Mouse (Mus musculus): ENCODE data around the gene 6330409D20Rik. TPM values are rescaled to one million over a fixed set of nuclear protein-coding genes. Genes with fewer than 3 reads are reported as not detected.

The 6330409D20Rik gene
- polyA plus RNA-seq, 1 experiment from 2014 or later, result 0.28 TPM

DNA sequence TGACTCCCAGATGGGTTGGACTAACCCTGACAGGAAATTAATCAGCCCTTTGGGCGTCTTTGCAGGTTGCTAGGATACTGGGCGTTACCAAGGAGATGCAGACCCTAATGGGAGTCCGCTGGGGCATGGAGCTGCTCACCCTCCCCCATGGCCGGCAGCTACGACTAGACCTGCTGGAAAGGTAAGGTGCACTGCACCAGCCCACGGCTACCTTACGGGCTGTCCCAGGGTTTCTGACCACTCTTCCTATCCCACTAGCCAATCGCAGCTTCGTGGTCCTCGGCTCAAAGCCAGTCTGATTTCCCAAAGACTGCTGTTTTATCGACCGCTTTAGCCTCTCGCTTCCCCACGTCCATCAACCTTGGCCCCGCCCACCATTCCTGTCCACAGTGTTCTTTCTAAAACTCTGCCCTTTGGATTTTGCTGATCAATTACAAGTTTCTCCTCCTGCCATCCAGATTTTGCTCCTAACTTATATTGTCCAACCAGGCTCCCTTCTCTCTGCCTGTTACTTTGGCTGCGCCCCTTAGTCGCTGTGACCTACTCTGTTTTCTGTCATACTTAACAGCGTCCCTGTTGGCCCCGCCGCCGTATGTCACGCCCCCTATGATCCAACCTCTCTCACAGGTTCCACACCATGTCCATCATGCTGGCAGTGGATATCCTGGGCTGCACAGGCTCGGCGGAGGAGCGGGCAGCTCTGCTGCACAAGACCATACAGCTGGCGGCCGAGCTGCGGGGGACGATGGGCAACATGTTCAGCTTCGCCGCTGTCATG, 10.3 kb upstream of the 6330409D20Rik start:
- H3K4me1 ChIP-seq, result peaks cover 21% of the 10 kb centered on the region
- DNase-seq (ENCODE audit: low spot score), result peak; percentile 92
- H3K4me3 ChIP-seq, result peak overlapping the region; percentile 60
- H3K27ac ChIP-seq, result peak overlapping the region; percentile 60
- 9% methylated on average over 31 of the region's 31 CpGs for WGBS
- peaks cover 60% of the 10 kb centered on the region for H3K36me3 ChIP-seq
- peaks cover 24% of the 10 kb centered on the region for H3K27me3 ChIP-seq (ENCODE audit: insufficient read depth, poor library complexity, severe bottlenecking)
- no peaks in the 10 kb centered on the region for H3K9me3 ChIP-seq

DNA sequence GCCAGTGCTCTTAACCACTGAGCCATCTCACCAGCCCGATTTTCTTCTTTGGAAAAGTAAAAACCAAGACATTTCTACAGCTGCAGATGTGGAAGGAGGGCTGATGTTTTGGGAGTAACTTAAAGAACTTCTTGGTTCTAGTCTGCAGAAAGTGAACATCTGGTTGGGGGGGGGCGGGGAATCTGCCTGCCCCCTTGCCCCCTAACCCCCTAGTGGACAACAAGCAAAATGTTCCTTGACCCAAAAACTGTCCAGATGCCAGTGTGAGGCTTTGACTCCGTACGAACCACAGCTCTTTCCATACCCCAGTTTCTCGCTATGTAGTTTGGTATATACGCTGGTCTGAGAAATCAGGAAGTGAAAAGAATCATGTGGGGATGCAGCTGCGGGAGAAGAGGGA, 9.4 kb upstream of the 6330409D20Rik start:
- no peak overlapping the region for H3K27ac ChIP-seq
- no peaks in the 10 kb centered on the region for H3K9me3 ChIP-seq
- no peak overlapping the region for H3K4me3 ChIP-seq
- WGBS, result 68% methylated on average over 7 of the region's 7 CpGs
- peaks cover 69% of the 10 kb centered on the region for H3K36me3 ChIP-seq
- peaks cover 33% of the 10 kb centered on the region for H3K27me3 ChIP-seq (ENCODE audit: insufficient read depth, poor library complexity, severe bottlenecking)
- H3K4me1 ChIP-seq, result peaks cover 21% of the 10 kb centered on the region
- DNase-seq (ENCODE audit: low spot score), result no peak

DNA sequence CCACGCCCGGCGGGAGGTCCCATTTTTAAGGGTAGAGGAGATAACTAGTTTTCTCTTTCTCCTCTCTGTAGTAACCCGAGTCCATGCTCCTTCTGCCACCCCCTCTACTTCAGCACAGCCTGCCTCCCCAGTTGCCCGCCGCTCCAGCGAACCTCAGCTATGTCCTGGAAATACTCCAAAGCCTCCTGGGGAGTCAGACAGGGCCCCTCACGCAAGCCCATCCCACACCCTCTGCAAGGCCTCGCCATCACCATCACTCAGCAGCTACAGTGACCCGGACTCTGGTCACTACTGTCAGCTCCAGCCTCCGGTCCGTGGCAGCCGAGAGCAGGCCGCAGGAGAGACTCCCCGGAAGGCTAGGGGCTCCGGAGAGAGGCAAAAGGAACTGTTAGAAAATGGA, 8.3 kb upstream of the 6330409D20Rik start:
- WGBS, result 84% methylated on average over 16 of the region's 16 CpGs
- H3K9me3 ChIP-seq, result no peaks in the 10 kb centered on the region
- H3K27me3 ChIP-seq (ENCODE audit: insufficient read depth, poor library complexity, severe bottlenecking), result peaks cover 29% of the 10 kb centered on the region
- H3K4me1 ChIP-seq, result peaks cover 21% of the 10 kb centered on the region
- DNase-seq (ENCODE audit: low spot score), result no peak
- no peak overlapping the region for H3K27ac ChIP-seq
- no peak overlapping the region for H3K4me3 ChIP-seq
- peaks cover 65% of the 10 kb centered on the region for H3K36me3 ChIP-seq

DNA sequence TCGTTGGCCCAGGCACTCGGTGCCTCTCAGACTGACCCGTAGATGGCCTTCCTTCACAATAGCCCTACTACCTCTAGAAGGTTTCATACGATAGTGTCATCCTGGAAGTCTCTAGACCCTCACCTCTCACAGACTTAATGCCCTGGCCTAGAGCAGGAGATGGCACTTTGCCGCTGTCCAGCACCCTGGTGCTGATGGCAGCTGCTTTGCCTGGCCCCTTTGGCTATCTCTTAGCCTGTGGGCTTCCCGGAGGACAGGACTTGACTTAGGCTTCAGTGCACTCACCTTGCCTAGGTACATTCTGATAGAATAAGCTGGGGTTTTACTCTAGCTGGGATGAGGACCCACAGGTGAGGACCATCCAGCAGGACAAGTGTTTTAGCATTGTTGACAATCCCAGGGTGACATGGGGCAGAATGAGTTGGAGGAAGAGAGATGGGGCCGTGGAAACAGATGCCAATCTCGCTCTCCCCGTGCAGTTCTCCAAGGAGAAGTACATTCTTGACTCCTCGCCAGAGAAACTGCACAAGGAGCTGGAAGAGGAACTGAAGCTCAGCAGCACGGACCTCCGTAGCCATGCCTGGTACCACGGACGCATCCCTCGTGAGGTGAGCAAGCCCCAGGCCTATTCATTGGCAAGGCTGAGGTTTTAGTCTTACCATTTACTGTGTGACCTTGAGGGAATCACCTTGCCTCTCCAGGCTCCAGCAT, 3.6 kb upstream of the 6330409D20Rik start:
- no peaks in the 10 kb centered on the region for H3K9me3 ChIP-seq
- 72% methylated on average over 15 of the region's 15 CpGs for WGBS
- peaks cover 40% of the 10 kb centered on the region for H3K36me3 ChIP-seq
- H3K4me3 ChIP-seq, result no peak overlapping the region
- DNase-seq (ENCODE audit: low spot score), result no peak
- H3K4me1 ChIP-seq, result peaks cover 24% of the 10 kb centered on the region
- peaks cover 67% of the 10 kb centered on the region for H3K27me3 ChIP-seq (ENCODE audit: insufficient read depth, poor library complexity, severe bottlenecking)
- H3K27ac ChIP-seq, result no peak overlapping the region

DNA sequence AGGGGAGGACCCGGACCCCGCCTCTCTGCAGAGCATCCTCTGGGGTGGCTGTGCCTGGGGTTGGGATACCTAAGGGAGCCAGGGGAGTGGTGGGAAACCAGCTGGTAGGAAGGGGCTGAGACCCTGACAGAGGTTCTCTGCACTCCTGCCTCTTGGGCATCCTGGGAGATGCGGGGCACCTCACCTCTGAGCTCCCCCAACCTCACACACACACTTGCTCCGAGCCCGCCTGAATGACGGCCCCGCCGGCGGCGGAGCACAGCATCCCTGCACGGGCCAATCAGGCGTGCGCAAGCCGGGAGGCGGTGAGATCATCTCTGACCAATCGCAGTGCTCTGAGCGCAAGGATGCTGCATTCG, 1.3 kb upstream of the 6330409D20Rik start:
- peak overlapping the region; percentile 82; the same call in 1 of the 2 replicates for H3K27ac ChIP-seq
- H3K4me1 ChIP-seq, result peaks cover 27% of the 10 kb centered on the region
- peaks cover 34% of the 10 kb centered on the region for H3K36me3 ChIP-seq
- H3K4me3 ChIP-seq, result peak overlapping the region; percentile 64
- no peak for DNase-seq (ENCODE audit: low spot score)
- H3K9me3 ChIP-seq, result no peaks in the 10 kb centered on the region
- H3K27me3 ChIP-seq (ENCODE audit: insufficient read depth, poor library complexity, severe bottlenecking), result peaks cover 70% of the 10 kb centered on the region
- 8% methylated on average over 18 of the region's 18 CpGs for WGBS

DNA sequence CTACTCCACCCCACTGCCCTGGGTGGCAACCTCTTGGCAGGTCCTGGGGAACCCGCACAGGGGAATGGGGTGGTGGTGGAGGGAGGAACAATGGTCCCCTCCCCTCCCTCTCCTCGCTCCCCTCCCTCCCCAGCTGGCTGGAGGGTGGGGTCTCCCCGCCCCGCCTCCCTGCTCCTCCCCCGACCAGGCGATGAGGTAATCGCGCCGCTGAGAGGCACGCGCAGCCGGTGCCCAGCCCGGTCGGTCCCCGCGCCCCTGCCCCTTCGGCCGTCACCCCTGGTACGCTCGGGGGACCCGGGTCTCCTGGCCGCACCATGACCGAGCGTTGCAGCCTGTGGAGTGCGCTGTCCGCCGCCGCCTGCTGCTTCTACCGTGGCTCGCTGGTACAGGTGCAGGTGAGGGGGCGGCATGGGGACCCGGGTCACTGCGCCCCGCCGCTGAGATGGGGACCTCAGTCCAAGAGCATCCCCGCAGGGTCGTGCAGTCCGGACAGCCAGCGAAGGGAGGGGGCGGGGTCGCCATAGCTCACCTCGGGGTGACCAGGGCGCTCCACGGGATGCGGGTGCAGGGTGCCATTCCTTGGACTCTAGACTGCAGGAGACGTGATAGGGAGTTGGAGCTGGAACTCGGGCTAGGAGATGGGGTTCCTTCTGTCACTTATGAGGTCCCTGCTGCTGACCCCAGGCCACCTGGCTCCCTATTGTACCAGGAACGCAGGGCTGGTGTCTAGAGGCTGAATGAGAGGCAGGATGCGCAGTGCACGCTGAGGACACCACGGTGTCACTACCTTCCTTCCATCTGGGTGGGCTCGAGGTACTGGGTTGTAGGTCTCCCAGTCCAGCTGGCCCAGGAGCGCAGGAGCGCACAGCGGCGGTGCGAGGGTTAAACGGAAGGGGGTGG, 707 bp upstream of the 6330409D20Rik start:
- Histone ChIP-seq H3K9me3 (no peaks in the 10 kb centered on the region), H3K4me3 (peak overlapping the region; percentile 64), H3K36me3 (peaks cover 29% of the 10 kb centered on the region), H3K27me3 (ENCODE audit: insufficient read depth, poor library complexity, severe bottlenecking) (peaks cover 70% of the 10 kb centered on the region), H3K4me1 (peaks cover 33% of the 10 kb centered on the region), H3K27ac (peak overlapping the region; percentile 82)
- 5% methylated on average over 47 of the region's 58 CpGs for WGBS
- no peak for DNase-seq (ENCODE audit: low spot score)

DNA sequence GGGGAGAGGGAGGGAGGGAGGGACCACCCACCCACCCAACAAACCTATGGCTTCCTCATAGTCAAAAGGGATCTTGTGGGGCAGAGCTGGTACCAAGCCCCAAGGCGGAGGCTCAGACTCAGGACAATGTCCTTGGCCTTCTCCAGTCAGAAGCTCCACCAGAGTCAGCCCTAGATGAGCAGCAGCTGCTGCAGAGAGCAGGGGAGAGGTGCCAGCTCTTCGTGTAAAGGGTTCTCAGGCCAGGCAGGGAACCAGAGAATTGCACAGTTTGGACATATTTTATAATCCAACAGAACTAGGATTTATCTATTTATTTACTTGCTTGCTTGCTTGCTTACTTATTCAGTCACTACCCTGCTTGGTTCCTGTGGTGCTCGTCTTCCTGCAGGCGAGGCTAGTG, 1.5 kb downstream of the 6330409D20Rik start:
- peaks cover 54% of the 10 kb centered on the region for H3K27me3 ChIP-seq (ENCODE audit: insufficient read depth, poor library complexity, severe bottlenecking)
- H3K27ac ChIP-seq, result no peak overlapping the region
- peaks cover 52% of the 10 kb centered on the region for H3K4me1 ChIP-seq
- H3K4me3 ChIP-seq, result no peak overlapping the region
- 71% methylated on average over 4 of the region's 4 CpGs for whole genome bisulfite sequencing
- no peak for DNase-seq (ENCODE audit: low spot score)
- peaks cover 10% of the 10 kb centered on the region; the same call in 1 of the 2 replicates for H3K36me3 ChIP-seq
- no peaks in the 10 kb centered on the region for H3K9me3 ChIP-seq

DNA sequence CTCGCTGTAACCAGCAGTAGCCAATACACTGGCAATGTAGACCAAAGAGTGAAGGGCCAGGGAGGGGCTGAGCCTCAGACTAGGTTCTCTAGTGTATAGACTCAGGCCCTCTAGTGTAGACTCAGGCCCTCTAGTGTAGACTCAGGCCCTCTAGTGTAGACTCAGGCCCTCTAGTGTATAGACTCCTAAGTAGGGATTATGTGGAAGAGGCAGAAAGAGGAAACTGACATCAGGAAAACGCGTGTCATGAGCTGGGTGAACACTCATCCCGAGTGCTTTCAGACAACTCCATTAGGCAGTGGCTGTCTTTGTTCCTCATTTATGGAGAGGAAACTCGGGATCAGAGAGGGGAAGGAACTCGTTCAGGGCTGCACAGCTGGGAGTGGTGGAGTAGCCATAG, 3.8 kb downstream of the 6330409D20Rik start:
- no peak for DNase-seq (ENCODE audit: low spot score)
- peaks cover 59% of the 10 kb centered on the region for H3K4me1 ChIP-seq
- H3K27ac ChIP-seq, result peak overlapping the region; percentile 6; the same call in 1 of the 2 replicates
- peaks cover 33% of the 10 kb centered on the region for H3K27me3 ChIP-seq (ENCODE audit: insufficient read depth, poor library complexity, severe bottlenecking)
- peaks cover 10% of the 10 kb centered on the region; the same call in 1 of the 2 replicates for H3K36me3 ChIP-seq
- 54% methylated on average over 6 of the region's 6 CpGs for WGBS
- H3K4me3 ChIP-seq, result no peak overlapping the region
- H3K9me3 ChIP-seq, result no peaks in the 10 kb centered on the region

DNA sequence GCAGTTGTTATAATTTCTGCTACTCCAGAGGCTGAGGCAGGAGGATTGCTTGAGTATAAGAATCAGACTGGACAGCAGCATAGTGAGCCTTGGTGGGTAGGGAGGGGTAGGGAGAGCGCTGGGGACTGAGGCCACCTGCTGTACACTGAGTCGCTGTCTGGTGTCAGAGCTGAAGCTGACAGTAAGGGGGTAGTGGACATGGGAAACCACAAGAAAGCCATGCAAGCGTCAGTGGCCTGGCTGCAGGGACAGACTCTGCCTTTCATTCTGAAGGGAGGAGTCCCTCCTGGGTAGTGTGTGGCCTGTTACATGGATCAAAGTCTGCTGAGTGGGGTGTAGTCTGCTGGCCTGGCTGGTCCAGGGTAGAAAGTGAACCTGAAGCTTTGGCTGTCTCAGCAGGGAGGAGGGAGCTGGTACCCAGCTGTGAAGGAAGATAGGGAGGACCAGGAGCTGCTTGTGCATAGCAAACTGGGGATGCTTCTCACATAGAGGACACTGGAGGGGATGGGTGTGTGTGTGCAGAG, 4.4 kb downstream of the 6330409D20Rik start:
- DNase-seq (ENCODE audit: low spot score), result no peak
- peaks cover 58% of the 10 kb centered on the region for H3K4me1 ChIP-seq
- H3K27me3 ChIP-seq (ENCODE audit: insufficient read depth, poor library complexity, severe bottlenecking), result peaks cover 29% of the 10 kb centered on the region
- 46% methylated on average over 3 of the region's 3 CpGs for WGBS
- no peaks in the 10 kb centered on the region for H3K9me3 ChIP-seq
- H3K36me3 ChIP-seq, result peaks cover 8% of the 10 kb centered on the region; the same call in 1 of the 2 replicates
- H3K4me3 ChIP-seq, result no peak overlapping the region
- peak overlapping the region; percentile 6; the same call in 1 of the 2 replicates for H3K27ac ChIP-seq

DNA sequence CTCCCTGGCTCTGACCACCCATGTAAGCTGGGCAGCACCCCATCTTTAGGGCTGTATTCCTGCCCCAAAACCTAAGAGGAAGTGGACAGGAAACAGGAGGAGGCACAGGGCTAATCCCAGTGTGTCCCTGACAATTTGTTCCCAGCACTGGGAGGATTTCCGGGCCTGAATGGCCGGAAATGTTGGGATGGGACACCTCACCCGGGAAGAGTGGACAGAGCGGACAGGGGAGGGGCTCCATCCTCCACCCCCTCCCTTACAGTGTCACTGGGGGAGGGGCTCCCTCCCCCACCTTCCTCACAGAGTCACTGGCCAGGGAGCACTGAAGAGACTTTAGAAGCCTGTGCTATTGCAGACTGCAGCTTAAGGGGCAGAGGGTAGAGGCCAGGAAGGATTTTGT, 5.9 kb downstream of the 6330409D20Rik start:
- Histone ChIP-seq H3K36me3 (peaks cover 7% of the 10 kb centered on the region; the same call in 1 of the 2 replicates), H3K4me1 (peaks cover 63% of the 10 kb centered on the region), H3K27me3 (ENCODE audit: insufficient read depth, poor library complexity, severe bottlenecking) (peaks cover 15% of the 10 kb centered on the region), H3K9me3 (no peaks in the 10 kb centered on the region), H3K4me3 (no peak overlapping the region), H3K27ac (peak overlapping the region; percentile 43)
- 41% methylated on average over 4 of the region's 4 CpGs for WGBS
- DNase-seq (ENCODE audit: low spot score), result no peak

DNA sequence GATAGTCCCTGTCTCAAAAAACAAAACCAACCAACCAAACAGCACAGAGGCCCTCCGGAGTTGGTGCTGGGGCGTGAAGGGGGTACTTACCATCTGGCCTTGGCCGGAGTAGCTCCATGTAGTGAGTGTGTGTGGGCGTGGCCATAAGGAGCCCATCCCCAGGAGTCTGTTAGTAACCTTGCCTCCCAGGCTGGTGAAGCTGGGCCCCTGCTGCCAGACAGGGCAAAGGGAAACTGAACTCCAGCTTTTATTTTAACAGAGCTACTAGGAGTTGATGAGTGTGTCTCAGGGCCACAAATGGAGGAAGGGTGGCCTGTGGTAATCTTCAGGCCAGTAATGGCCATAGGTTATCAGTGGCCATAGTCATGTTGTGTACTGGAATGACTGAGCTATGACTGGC, 6.3 kb downstream of the 6330409D20Rik start:
- WGBS, result 32% methylated on average over 4 of the region's 4 CpGs
- peaks cover 11% of the 10 kb centered on the region; the same call in 1 of the 2 replicates for H3K27me3 ChIP-seq (ENCODE audit: insufficient read depth, poor library complexity, severe bottlenecking)
- DNase-seq (ENCODE audit: low spot score), result no peak
- no peaks in the 10 kb centered on the region for H3K9me3 ChIP-seq
- H3K4me3 ChIP-seq, result no peak overlapping the region
- H3K27ac ChIP-seq, result peak overlapping the region; percentile 43
- peaks cover 68% of the 10 kb centered on the region for H3K4me1 ChIP-seq
- peaks cover 7% of the 10 kb centered on the region; the same call in 1 of the 2 replicates for H3K36me3 ChIP-seq

DNA sequence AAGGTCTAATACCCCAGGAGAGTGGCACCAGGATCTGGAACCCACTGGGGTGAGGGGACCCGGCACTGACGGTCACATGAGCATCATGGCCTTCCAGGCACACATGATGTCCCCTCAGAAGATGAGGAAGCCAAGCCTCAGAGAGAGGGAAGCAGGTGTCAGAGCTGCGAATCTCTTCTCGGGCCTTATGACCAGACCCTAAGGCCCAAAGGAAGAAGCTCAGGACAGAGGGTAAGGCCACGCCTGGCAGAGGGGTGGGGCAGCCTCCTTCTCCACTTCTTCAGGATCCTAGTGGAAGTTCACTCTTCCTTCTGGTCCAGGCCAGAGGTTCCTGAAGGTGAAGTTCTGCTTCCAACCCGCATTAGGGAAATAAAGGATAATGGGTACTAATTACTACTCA, 8.1 kb downstream of the 6330409D20Rik start:
- Histone ChIP-seq H3K27ac (peak overlapping the region; percentile 72; the same call in 1 of the 2 replicates), H3K4me1 (peaks cover 74% of the 10 kb centered on the region)
- 71% methylated on average over 6 of the region's 6 CpGs for WGBS

More for the DNA sequence above, 8.1 kb downstream of the 6330409D20Rik start:
- Histone ChIP-seq H3K4me3 (no peak overlapping the region), H3K9me3 (no peaks in the 10 kb centered on the region), H3K36me3 (peaks cover 7% of the 10 kb centered on the region; the same call in 1 of the 2 replicates), H3K27me3 (ENCODE audit: insufficient read depth, poor library complexity, severe bottlenecking) (peaks cover 7% of the 10 kb centered on the region; the same call in 1 of the 2 replicates)
- no peak for DNase-seq (ENCODE audit: low spot score)
